Mouse (Mus musculus) activated CD4-positive, CD25-positive, alpha-beta regulatory T cell, adult 4 months (primary cell): ENCODE measurements around the gene Dock3. TPM values are rescaled to one million over a fixed set of nuclear protein-coding genes. Genes with fewer than 3 reads are reported as not detected.

ENCODE experiments used
- ATAC-seq: one replicate; pipeline ENCODE4 v1.8.0; 2017
- polyA plus RNA-seq, 2 experiments: library from polyadenylated mRNA; unstranded; fragments of 100-300 nt; shearing (Covaris generic); gene quantifications; one replicate each; pipeline ENCODE4 v1.2.1; 2017

The Dock3 gene
- polyA plus RNA-seq, 2 experiments from 2014 or later: 0.24 TPM; not detected in 1

DNA sequence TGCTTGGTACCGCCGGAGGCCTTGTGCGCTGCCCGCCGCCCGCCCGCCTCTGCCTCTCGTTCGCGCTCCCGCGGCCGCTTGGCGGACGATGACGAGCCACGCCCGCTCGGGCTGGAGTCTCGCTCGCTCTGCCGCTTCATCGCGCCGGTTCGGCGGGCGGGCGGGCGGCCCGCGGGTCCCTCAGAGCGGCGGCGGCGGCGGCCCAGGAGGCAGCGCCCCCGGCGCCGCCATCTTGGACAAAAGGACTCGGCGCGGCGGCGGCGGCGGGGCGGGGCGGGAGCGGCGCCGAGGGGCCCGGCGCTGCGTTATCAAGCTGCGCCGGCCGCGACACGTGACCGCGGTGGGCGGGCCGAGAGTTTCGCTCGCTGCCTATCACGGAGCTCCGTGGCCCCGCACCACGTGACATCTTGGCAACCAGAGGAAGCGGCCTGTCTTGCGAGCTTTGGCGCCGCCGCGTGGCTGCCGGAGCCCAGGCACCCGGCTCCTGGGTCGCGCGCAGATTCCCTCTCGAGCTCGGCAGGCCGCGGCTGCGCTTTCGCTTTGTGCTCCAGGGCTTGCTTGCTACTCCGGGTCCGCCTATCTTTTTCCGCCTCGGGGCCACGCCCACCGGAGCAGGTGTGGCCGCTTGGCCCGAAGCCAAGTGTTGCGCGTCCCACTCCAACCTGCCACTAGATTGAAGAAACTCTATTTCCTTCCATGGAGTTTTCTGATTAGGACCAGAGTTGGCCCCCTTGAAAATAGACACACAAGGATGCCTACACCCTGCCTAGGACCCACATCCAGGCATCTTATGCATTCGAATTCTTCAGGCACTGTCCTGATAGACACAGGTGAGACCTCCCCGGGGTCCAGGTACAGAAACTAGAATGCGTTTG, 344.6 kb downstream of the Dock3 start, which contains the start of gene Rbm15b:
Gene Rbm15b (minus strand): TSS at position 601 of the 875 bp plus-strand sequence.
- ATAC-seq: peak; percentile 62

- ATAC-seq: peak; percentile 25
Measured at GRCm38 (mm10) chr9:106885901-106886731, 345.6 kb downstream of the Dock3 start.

DNA sequence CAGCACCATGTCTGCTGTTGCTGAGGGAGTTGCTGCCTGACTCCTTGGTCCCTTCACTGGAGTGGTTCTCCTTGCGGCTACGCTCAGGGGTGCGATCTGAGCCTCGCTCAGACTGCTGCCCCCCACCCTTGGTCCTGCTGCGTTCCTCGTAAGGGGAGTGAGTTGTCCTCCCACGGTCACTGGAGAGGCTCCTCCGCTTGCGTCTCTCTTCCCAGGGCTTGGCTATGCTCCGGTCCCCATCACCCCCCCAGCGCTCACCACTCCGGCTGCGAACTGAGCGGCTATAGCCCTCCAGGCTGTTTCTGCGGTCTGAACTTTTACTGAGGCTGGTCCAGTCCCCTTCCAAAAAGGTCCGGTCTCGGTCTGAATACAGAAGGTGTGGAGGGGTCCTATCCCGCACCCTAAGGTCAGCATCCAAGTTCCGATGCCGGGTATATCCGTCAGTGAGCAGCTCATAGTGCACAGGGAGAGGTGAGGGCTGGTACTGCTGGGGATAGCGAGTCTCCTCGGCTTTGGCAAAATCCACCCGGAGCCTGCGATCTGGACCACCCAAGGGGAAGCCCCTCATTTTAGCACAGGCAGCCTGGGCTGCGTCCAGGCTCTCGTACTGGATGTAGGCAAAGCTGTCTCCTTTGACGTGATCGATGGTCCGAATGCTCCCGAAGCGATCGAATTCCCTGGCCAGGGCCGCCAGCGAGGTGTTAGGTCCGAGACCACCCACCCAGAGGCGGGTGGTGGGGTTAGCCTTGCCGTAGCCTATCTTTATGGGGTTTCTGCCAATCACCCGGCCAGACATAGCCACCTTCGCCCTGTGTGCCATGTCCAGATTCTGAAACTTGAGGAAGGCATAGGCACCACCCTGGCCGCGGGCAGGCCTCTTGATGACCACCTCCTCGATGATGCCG, 346.5 kb downstream of the Dock3 start:
- no peak for ATAC-seq

DNA sequence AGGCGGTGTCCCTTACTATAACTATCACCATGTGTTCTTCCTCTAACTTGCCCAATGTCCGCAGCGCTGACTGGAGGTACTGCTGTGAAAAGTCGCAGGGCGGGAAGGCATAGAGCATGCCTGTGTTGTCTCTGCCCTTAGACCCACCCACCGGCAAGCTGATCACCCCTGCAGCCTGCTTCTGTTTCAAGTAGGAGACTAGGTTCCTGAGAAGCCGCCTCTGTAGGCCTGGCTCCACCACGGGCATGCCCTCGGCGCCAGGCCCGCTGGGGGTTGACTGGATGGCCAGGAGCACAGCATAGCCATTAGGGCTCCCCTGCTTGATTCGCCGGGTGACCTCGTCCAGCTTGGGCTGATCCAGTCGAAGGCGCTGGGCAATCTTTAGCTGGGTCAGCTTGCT, 347.4 kb downstream of the Dock3 start:
- no peak for ATAC-seq

GRCm38 (mm10) chr9:106883085-106883484, 348.6 kb downstream of the Dock3 start:
- ATAC-seq: no peak

DNA sequence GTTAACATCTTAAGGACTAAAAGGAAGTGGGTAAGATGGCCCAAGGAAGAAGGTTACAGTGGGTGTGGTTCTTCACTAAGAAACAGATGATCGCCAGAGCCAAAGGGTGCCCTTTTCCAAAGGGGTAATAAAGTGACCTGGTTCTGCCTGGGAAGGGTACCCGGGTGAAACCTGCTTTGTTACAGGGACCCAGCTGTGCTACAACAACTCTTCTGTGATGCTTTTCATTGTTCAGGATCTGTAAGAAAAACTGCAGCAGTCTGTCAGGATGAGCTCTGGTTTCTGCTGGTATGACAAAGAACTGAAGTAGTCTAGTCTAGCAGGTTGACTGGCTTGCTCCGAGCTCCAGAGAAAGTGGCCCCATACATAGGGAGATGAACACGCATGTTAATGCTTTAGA, 349.5 kb downstream of the Dock3 start:
- no peak for ATAC-seq

DNA sequence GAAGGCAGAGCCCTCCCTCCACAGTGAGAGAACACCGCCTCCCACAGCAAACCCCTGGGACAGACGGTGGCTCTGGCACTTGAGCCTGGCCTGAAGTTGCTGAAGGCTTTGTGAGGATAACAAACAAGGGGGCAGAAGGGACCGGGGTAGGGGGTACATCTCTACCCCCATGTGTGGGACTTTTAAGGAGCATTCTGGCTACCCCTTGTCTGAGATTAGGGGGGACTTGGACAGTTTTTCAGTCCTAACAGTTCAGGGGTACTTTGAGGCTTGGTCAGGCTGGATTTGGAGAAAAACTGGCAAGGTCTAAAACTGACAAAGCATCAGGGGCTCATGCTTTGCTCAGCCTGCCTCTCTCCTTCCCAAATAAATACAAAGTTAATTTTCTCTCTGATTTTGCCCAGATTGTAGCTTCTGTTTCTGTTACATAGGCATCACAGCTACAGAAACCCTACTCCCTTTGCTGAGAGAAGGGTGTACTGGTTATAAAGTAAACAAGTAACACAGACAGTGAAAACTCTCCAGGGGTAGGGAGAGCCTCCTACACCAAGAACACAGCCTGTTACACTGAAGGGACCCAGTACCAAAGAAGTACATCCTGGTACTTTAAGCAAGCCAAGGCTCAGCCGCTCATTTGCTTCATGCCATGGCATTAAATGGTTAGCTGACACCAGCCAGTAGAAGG, 350.5 kb downstream of the Dock3 start:
- no peak for ATAC-seq

GRCm38 (mm10) chr9:106879471-106879870, 352.2 kb downstream of the Dock3 start:
- no peak for ATAC-seq

- no peak for ATAC-seq
Measured at GRCm38 (mm10) chr9:106876666-106877065, 355.0 kb downstream of the Dock3 start.

- ATAC-seq: no peak
Measured at GRCm38 (mm10) chr9:106874216-106874615, 357.5 kb downstream of the Dock3 start.

DNA sequence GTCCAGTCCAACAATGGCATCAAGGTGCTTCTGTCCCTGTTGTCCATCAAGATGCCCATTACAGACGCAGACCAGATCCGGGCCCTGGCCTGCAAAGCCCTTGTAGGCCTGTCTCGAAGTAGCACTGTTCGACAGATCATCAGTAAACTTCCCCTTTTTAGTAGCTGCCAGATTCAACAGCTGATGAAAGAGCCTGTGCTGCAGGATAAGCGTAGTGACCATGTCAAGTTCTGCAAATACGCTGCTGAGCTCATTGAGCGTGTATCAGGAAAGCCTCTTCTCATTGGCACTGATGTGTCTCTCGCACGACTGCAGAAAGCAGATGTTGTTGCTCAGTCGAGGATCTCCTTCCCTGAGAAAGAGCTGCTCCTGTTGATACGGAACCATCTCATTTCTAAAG, 373.7 kb downstream of the Dock3 start:
- ATAC-seq: no peak

DNA sequence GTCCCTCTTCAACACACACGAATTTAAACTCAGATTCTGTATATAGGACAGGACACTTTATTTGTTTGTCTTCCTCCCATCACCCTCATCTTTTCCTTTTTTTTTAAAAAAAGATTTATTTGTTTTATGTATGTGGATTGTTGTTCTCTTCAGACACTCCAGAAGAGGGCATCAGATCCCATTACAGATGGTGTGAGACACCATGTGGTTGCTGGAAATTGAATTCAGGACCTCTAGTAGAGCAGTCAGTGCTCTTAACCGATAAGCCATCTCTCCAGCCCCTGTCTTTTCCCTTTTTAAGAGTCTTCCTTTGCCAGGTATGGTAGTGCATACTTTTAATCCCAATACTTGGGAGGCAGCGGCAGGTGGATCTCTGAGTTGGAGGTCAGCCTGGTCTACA, 375.0 kb downstream of the Dock3 start:
- no peak for ATAC-seq

Other genes with a start within 250 kb of the Dock3 start
- gene Mapkapk3, start 58.0 kb upstream of the Dock3 start, polyA plus RNA-seq: 10 to 100 TPM; 57.5 to 62.0 TPM
- gene Cish, start 64.1 kb upstream of the Dock3 start, polyA plus RNA-seq: 100 to 1,000 TPM; 116 to 135 TPM
- 10 to 100 TPM; 25.4 to 27.3 TPM for gene Hemk1, start 106.4 kb upstream of the Dock3 start, polyA plus RNA-seq
- gene 6430571L13Rik, start 108.7 kb upstream of the Dock3 start, polyA plus RNA-seq: 1 to 10 TPM; 2.7 to 4.6 TPM
- under 1 TPM; 0.16 to 0.41 TPM for gene Cacna2d2, start 167.7 kb upstream of the Dock3 start, polyA plus RNA-seq